Mouse (Mus musculus) G1E (cell line): ENCODE measurements around the gene Cmah.

Experiments
- CTCF ChIP-seq: IDR thresholded peaks from 2 replicates; pipeline ENCODE4 v1.5.1; 2012; ENCODE audit warnings: low read depth, low read length, inconsistent platforms, mixed read lengths
- GATA1 ChIP-seq: IDR thresholded peaks from 2 replicates; pipeline ENCODE4 v1.6.1; 2012; ENCODE audit warnings: borderline replicate concordance, low read length, inconsistent platforms, mixed read lengths
- GATA2 ChIP-seq: IDR thresholded peaks from 2 replicates; pipeline ENCODE4 v1.6.1; 2012; ENCODE audit warnings: low read depth, low read length, inconsistent platforms, borderline replicate concordance
- TAL1 ChIP-seq: conservative IDR thresholded peaks from 2 replicates; pipeline ENCODE4 v1.6.1; 2012; ENCODE audit warnings: low read depth, low read length, inconsistent platforms, mixed read lengths

GRCm38 (mm10) chr13:24511932-24512520 is 184.8 kb downstream of the Cmah start:
- no peak for TF ChIP-seq CTCF
- TF ChIP-seq GATA1 = no peak
- TF ChIP-seq TAL1 = no peak
- no peak for TF ChIP-seq GATA2
